Mouse (Mus musculus) testis, postnatal 10 days (tissue): ENCODE results near the gene 1700001K19Rik.
A peak's percentile ranks its signal among the peaks of the same experiment; 100 is the strongest.
"Not testable (repeated sequence)": the region's sequence is repeated elsewhere in the genome, so short reads cannot be mapped to it uniquely, and the experiment has no call there.

Experiments used
- DNase-seq: peaks from one replicate; pipeline ENCODE4 v3.0.0; 2021; ENCODE audit warnings: low spot score

The 1700001K19Rik gene

DNA sequence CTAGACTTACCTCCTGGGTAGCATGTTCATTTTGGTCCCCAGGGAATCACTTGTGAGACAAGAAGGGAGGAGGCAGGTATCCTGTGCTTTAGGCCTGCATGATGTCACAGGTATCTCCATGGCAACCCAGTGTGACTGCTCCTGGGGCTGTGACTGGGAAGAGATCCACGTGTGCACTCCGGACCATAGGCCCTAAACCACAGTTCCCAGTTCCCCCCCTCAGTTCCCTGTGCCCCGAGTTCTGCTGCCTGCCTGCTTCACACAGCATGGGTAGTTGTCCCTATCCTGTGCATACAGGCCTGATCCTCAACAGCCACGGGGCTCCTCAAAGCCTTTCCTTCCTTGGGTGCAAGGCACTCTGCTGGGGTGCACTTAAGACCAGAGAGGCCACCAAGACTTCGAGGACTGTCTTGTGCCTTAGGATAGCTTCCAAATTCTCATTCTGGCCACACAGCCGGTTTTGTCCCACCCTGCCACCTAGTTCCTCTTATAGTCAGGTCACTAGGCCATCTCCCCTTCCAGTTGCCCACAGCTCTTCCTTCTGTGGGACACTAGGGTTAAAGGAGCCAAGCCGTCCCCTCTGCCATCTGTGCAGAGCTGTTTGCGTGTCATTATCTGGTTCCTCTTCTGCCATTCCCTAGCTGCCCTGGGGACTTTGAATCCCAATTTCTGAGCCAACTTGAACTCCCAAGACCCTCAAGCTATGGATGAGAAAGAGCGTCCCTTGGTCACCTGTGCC is at the start of gene 1700001K19Rik:
TSS of gene 1700001K19Rik (minus strand) at position 59 of the 739 bp plus-strand sequence.
- DNase-seq = no peak

DNA sequence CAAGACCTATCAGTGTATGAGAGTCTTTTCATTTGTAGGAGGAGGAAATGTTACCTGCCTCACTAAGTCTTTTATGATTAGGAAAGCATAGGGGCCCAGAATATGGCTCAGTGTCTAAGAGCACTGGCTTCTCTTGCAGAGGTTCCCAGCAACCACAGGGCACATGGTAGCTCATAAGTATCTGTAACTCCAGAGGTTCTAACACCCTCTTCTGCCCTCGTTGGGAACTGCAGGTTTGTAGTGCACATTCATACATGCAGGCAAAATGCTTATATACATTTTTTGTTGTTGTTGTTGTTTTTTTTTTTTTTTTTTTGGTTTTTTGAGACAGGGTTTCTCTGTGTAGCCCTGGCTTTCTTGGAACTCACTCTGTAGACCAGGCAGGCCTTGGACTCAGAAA is 44.0 kb upstream of the 1700001K19Rik start:
- no peak for DNase-seq

- DNase-seq = no peak
These were observed 43.1 kb upstream of the 1700001K19Rik start for GRCm38 (mm10) chr12:110725489-110725888.

GRCm38 (mm10) chr12:110725051-110725450 is 42.6 kb upstream of the 1700001K19Rik start:
- no peak for DNase-seq

- peak; percentile 23 for DNase-seq
These were observed 33.6 kb upstream of the 1700001K19Rik start for GRCm38 (mm10) chr12:110716004-110716403.

DNA sequence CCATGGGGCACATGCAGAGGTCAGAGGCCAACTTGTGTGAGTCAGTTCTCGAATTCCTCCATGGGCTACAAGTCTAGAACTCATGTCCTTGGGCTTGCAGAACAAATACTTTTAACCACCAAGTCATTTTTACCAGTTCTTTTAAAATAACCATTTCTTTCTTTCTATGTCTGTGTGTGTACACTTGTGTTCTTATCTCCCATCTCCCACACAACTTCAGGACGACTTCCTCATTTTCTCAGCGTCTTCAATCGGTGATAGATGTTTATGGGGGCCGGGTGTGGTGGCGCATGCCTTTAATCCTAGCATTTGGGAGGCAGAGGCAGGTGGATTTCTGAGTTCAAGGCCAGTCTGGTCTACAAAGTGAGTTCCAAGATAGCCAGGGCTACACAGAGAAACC is 31.8 kb upstream of the 1700001K19Rik start:
- DNase-seq = peak; percentile 8

- DNase-seq = peak; percentile 36
These were observed 31.4 kb upstream of the 1700001K19Rik start for GRCm38 (mm10) chr12:110713784-110714183.

- DNase-seq = peak; percentile 26
These were observed 28.9 kb upstream of the 1700001K19Rik start for GRCm38 (mm10) chr12:110711270-110711669.

- DNase-seq = no peak
These were observed 25.0 kb upstream of the 1700001K19Rik start for GRCm38 (mm10) chr12:110707451-110707850.

DNA sequence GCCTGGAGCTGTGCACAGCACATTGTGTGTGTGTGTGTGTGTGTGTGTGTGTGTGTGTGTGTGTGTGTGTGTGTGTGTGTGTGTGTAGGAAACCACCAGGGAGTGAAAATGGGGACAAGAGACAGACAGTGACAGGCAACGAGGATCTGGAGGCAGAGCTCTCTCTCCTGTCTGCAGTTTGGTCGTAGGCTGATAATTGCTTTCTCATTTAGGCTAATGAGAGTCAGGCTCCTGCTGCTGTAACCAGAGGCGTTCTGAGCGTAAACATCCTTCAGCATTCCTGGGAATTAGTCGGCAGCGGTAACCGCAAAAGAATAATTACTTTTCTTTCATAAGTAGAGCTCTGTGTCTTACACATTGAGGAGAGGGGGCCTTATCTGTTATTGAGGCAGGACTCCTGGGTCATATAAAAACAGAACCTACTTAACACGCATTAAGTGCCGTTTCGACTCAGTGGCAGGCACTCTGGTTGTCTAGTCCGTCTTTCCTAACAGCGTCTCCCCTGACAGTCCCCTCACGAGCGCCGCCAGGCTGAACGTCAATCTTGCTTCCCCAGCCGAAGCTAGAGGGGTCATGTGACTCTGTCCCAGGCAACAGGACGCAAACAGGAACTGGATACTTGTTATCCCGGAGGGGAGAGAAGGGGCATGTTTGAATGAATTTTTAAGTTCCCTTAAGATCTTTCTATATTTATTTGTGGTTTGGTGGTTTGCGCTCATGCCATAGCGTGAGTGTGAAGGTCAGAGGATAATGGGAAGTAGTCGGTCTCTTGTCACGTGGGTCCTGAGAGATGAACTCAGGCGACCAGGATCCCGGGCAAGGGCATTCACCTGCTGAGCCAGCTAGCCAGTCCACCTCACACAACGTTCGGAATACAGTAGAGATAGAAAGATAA is 24.2 kb upstream of the 1700001K19Rik start:
- DNase-seq = no peak

DNA sequence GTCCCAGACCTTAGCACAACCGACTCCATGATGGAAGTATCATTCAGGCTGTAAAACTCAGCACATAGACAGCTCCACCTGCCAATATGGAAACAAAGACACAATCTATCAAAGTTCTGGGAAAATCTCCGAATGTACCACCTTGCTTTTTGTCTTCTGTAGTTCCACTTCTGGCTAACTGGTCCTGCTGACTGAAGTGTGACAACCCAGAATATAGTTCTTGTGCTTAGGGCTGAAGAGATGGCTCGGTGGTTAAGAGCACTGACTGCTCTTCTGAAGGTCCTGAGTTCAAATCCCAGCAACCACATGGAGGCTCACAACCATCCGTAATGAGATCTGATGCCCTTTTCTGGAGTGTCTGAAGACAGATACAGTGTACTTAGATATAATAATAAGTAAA is 23.0 kb upstream of the 1700001K19Rik start:
- DNase-seq = not testable (repeated sequence)

DNA sequence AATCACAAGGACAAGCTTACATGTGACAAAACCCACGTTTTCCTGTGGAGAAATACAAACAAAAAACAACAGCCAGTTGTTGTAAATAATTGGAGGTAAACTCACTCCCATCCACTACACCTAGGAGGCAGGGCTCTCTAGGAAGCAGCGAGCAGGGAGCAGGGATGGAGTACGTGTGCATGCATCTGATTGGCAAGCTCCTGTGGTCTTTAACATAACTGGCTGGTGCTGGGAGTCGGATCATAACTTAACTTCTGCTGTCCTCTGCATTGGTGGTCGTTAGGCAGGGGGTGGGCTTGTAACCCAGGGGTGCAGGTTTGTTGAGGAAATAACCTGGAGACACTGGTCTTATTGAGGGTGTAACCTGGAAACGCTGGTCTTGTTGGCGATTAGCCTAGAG is 21.3 kb upstream of the 1700001K19Rik start:
- DNase-seq = no peak

DNA sequence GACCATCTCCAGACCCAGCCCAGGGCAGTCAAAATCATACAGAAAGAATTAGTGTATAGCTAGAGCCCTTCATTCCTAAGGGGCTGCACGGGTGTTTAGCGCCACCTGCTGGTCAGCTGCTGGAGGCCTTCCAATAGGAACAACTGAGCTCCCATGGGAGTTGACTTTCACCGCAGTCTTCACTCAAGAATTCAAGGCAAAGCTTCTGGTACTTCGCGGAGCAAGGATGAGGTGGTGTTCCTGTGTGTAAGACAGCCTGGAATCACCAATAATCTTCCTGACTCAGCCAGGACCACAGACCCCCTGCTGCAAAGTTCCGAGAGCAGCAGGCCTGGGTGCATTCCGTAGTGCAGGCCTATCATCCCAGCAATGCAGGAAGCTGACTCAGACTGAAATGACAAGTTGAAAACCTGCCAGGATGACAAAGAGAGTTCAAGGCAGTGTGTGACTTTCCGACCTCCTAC is 20.6 kb upstream of the 1700001K19Rik start:
- peak; percentile 93 for DNase-seq

- no peak for DNase-seq
These were observed 20.1 kb upstream of the 1700001K19Rik start, which contains the start of gene Hsp90aa1 for GRCm38 (mm10) chr12:110702556-110702955. TSS of gene Hsp90aa1 (minus strand) at chr12:110702728.

DNA sequence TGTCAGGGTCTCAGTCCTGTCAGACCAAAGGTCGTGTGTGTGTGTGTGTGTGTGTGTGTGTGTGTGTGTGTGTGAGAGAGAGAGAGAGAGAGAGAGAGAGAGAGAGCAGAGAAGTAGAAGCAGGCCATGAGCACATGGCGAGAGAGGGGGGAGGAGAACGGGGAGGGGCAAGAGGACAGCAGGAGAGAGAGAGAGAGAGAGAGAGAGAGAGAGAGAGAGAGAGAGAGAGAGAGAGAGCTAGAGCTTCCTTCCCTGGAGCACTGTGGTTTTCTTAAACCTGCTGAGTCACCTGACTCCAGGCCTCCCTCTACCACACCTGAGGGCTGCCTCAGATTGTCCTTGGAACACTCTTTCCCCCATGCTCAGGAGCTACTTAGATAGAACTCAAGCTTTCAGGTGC is 18.9 kb upstream of the 1700001K19Rik start:
- not testable (repeated sequence) for DNase-seq

DNA sequence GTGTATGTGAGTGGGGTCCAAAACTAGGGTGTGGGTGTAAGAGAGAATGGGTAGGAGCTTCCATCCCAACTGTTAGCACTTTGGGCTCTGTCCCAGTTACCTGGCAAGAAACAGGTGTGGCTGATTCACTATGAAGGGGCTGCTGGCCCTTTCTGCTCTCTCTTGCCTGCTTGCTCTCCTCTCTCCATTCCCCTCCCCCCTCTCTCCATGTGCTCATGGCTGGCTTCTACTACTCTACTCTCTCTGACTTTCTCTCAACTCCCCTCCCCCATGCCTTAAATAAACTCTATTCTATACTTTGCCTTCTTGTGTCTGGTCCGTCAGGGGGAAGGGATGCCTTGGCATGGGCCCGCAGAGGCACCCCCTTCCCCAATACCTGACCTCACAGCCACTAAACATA is 18.3 kb upstream of the 1700001K19Rik start:
- DNase-seq = no peak

GRCm38 (mm10) chr12:110699171-110699547 is 16.7 kb upstream of the 1700001K19Rik start:
- no peak for DNase-seq

DNA sequence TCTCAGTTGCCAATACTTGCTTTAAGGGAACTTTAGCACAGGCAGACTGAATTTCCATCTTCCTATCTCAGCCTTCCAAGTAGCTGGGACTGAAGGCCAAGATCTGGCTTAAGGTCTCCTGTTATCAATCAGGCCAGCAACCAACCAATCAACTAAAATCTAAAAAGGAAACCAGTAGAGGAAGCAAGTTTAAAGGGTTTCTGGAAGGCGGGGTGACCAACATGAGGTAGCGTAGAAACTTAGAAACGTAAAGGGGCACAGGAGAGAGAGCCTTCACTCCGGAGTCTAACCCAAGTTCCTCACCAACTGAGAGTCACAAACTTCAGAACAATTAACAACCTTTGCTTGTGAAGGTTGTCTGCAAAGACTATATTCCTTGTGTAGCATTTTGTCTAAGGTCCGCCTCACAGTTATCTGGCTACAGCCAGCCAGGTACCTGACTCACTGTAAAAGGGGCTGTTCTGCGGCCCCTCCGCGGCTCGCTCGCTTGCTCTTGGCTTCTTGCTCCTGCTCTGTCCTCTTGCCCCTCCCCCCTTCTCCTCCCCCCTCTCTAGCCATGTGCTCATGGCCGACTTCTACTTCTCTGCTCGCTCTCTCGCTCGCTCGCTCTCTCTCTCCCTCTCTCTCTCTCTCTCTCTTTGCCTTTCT is 16.2 kb upstream of the 1700001K19Rik start:
- DNase-seq = no peak

DNA sequence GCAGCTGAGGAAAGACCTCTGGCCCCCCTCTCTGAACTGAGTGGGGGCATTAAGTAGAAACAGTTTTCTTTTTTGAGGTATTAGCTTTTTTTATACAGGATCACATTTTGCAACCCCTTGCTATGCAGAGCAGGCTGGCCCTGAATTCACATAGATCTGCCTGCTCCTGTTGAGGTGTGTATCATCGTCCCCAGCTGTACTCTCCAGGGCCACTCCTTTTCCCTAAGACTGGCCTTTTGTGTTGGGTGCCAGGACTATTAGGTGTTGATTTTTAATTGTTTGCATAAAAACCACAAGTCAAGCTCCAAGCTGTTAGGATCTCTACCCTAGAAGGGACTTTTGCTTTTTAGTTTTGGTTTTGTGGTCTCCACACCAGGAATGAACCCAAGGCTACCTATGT is 15.7 kb upstream of the 1700001K19Rik start:
- DNase-seq = no peak

GRCm38 (mm10) chr12:110697457-110697856 is 15.0 kb upstream of the 1700001K19Rik start:
- no peak for DNase-seq

GRCm38 (mm10) chr12:110696975-110697400 is 14.6 kb upstream of the 1700001K19Rik start:
- DNase-seq = no peak
